ENCODE assay signal across 29 mouse cellular contexts in genomic region chr5:139368638-139369320, GRCm38 (mm10). TPM values are rescaled to one million over a fixed set of nuclear protein-coding genes. Genes with fewer than 3 reads are reported as not detected.
DNase-seq lines count a peak whose midpoint lies in the region; ATAC-seq and TF ChIP-seq lines count a peak whose summit lies in the region.
"Had no signal": no experiment of that assay in that cellular context is flagged by ENCODE, and none has a peak within 500 bp of the region (broad histone marks: within the 10 kb centered on the region; RNA-seq: fewer than 3 reads in every experiment).

No protein-coding gene starts in this region.

- ATAC-seq in kidney, postnatal 0 days (replicated peaks; ENCODE audit: low FRiP score, low read depth) = 0 out of 2 replicates have a peak, but pooled peaks have one; percentile 21
- no peak for ATAC-seq in liver, embryonic 13.5 days (ENCODE audit: low read depth)
- ATAC-seq: CD4-positive, CD25-positive, alpha-beta regulatory T cell, adult 4 months; hindbrain, embryonic 16.5 days; intestine, postnatal 0 days; midbrain, embryonic 16.5 days; Patski had no signal

- H3K4me2 ChIP-seq in kidney, postnatal 0 days (ENCODE audit: low read length) = no peak overlapping the region
- H3K4me2 ChIP-seq in liver, embryonic 13.5 days = no peak overlapping the region
- H3K4me2 ChIP-seq: heart, embryonic 15.5 days had no signal

- no peaks in the 10 kb centered on the region for H3K27me3 ChIP-seq in kidney, postnatal 0 days (ENCODE audit: insufficient read depth, low read length)
- H3K27me3 ChIP-seq in liver, embryonic 13.5 days = no peaks in the 10 kb centered on the region
- H3K27me3 ChIP-seq: heart, embryonic 15.5 days; Patski had no signal

- no peak overlapping the region for H3K4me3 ChIP-seq in gastrocnemius, adult 2 months
- no peak overlapping the region for H3K4me3 ChIP-seq in kidney, postnatal 0 days (replicated peaks; ENCODE audit: low read depth, low read length)
- H3K4me3 ChIP-seq in liver, embryonic 13.5 days (replicated peaks) = no peak overlapping the region
- H3K4me3 ChIP-seq: forebrain, embryonic 10.5 days; heart, embryonic 15.5 days; limb, embryonic 10.5 days had no signal

- peaks cover 31% of the 10 kb centered on the region for H3K4me1 ChIP-seq in kidney, postnatal 0 days (replicated peaks; ENCODE audit: insufficient read depth, low read length)
- H3K4me1 ChIP-seq in liver, embryonic 13.5 days (replicated peaks) = peaks cover 92% of the 10 kb centered on the region

- peak; percentile 26 for DNase-seq in gastrocnemius, adult 2 months
- no peak for DNase-seq in gastrocnemius, adult 18-20 months (ENCODE audit: low spot score)
- peak; percentile 74 for DNase-seq in kidney, adult 18-20 months
- DNase-seq in kidney, postnatal 0 days (ENCODE audit: low spot score) = no peak
- DNase-seq in liver, embryonic 13.5 days = no peak
- DNase-seq in adrenal gland, postnatal 25 days = no peak
- DNase-seq in heart, adult 9 months (ENCODE audit: low spot score in 2 of 2) = no peak
- no peak for DNase-seq in frontal cortex, postnatal 25 days (ENCODE audit: low spot score in 2 of 2)
- DNase-seq: adrenal gland, postnatal 10 days; cerebellum, adult 11 months; embryo, embryonic 11 days; gastrocnemius, postnatal 14 days; heart, adult 18-20 months; heart, postnatal 4 days; layer of hippocampus, adult 9-11 months; lung, adult 18-20 months; right cerebral cortex, adult 18-20 months; thymus, postnatal 25 days had no signal

- intact Hi-C loops in gastrocnemius, adult 2 months (cut with DNase I) = no loop called here

- H3K9me3 ChIP-seq in kidney, postnatal 0 days (replicated peaks; ENCODE audit: low read length) = no peaks in the 10 kb centered on the region
- no peaks in the 10 kb centered on the region for H3K9me3 ChIP-seq in liver, embryonic 13.5 days (replicated peaks)
- H3K9me3 ChIP-seq: forebrain, embryonic 10.5 days; heart, embryonic 15.5 days; limb, embryonic 10.5 days had no signal

- H3K36me3 ChIP-seq in kidney, postnatal 0 days (ENCODE audit: insufficient read depth, low read length) = no peaks in the 10 kb centered on the region
- peaks cover 1% of the 10 kb centered on the region; the same call in 1 of the 2 replicates for H3K36me3 ChIP-seq in liver, embryonic 13.5 days
- H3K36me3 ChIP-seq: heart, embryonic 15.5 days had no signal

- TF ChIP-seq CTCF in gastrocnemius, adult 2 months (IDR thresholded peaks at IDR 0.05) = no peak
- no peak for TF ChIP-seq CTCF in kidney, postnatal 0 days (IDR thresholded peaks at IDR 0.05; ENCODE audit: low read depth)

- H3K9ac ChIP-seq in kidney, postnatal 0 days (ENCODE audit: low read depth, low read length) = no peak overlapping the region
- no peak overlapping the region for H3K9ac ChIP-seq in liver, embryonic 13.5 days
- H3K9ac ChIP-seq: heart, embryonic 15.5 days had no signal

- peak overlapping the region; percentile 64 for H3K27ac ChIP-seq in gastrocnemius, adult 2 months
- H3K27ac ChIP-seq in kidney, postnatal 0 days = peak overlapping the region; percentile 71
- peak overlapping the region; percentile 66 for H3K27ac ChIP-seq in liver, embryonic 13.5 days
- H3K27ac ChIP-seq: forebrain, embryonic 10.5 days; heart, embryonic 15.5 days; limb, embryonic 10.5 days had no signal

- WGBS in kidney, postnatal 0 days = 66% methylated on average over 11 of the region's 11 CpGs
- 80% methylated on average over 11 of the region's 11 CpGs for WGBS in liver, embryonic 13.5 days (ENCODE audit: insufficient replicate concordance)

RNA-seq across cellular contexts. Expression of gene Gpr146, which starts 8.7 kb away (rescaled TPM):
- total RNA-seq in gastrocnemius, adult 2 months (2021) = 10 to 100 TPM; 26.5 to 41.2 TPM
- 10 to 100 TPM; 21.8 to 28.9 TPM for total RNA-seq in gastrocnemius, adult 18-20 months (2021)
- 7.6 and 7.8 TPM in 2 replicates for polyA plus RNA-seq in kidney, postnatal 0 days (2015; fragmentation: Nextera tagmentation; extraction: Ambion mirVana)
- polyA plus RNA-seq in liver, embryonic 13.5 days (2015; fragmentation: Nextera tagmentation; extraction: Ambion mirVana) = 18.8 and 20.2 TPM in 2 replicates
- total RNA-seq in adrenal gland, postnatal 25 days (2021) = 13.1 and 16.0 TPM in 2 replicates

RNA-seq across cellular contexts. Expression of gene Cyp2w1, which starts 16.4 kb away (rescaled TPM):
- total RNA-seq in gastrocnemius, adult 2 months (2021) = not detected
- not detected for total RNA-seq in gastrocnemius, adult 18-20 months (2021)
- not detected in 2 replicates for polyA plus RNA-seq in kidney, postnatal 0 days (2015; fragmentation: Nextera tagmentation; extraction: Ambion mirVana)
- not detected in 2 replicates for polyA plus RNA-seq in liver, embryonic 13.5 days (2015; fragmentation: Nextera tagmentation; extraction: Ambion mirVana)
- not detected in 2 replicates for total RNA-seq in adrenal gland, postnatal 25 days (2021)
- total RNA-seq: adrenal gland, postnatal 10 days; ES-E14; gastrocnemius, postnatal 14 days; heart, adult 18-20 months; heart, postnatal 4 days; left cerebral cortex, adult 8-10 months had no signal
- polyA plus RNA-seq: CD4-positive, CD25-positive, alpha-beta regulatory T cell, adult 4 months; forebrain, embryonic 10.5 days; heart, embryonic 15.5 days; hindbrain, embryonic 16.5 days; limb, embryonic 10.5 days; midbrain, embryonic 16.5 days; neural tube, embryonic 11.5 days; Patski had no signal

RNA-seq across cellular contexts. Expression of gene Cox19, which starts 17.6 kb away (rescaled TPM):
- 10 to 100 TPM; 48.7 to 69.6 TPM for total RNA-seq in gastrocnemius, adult 2 months (2021)
- 10 to 100 TPM; 55.0 to 68.4 TPM for total RNA-seq in gastrocnemius, adult 18-20 months (2021)
- 116 TPM in 2 replicates for polyA plus RNA-seq in kidney, postnatal 0 days (2015; fragmentation: Nextera tagmentation; extraction: Ambion mirVana)
- 68.5 and 72.3 TPM in 2 replicates for polyA plus RNA-seq in liver, embryonic 13.5 days (2015; fragmentation: Nextera tagmentation; extraction: Ambion mirVana)
- 61.7 and 66.5 TPM in 2 replicates for total RNA-seq in adrenal gland, postnatal 25 days (2021)

RNA-seq across cellular contexts. Expression of gene C130050O18Rik, which starts 36.3 kb away (rescaled TPM):
- total RNA-seq in gastrocnemius, adult 2 months (2021) = under 1 TPM; 0.15 to 0.33 TPM
- total RNA-seq in gastrocnemius, adult 18-20 months (2021) = under 1 TPM; 0.12 to 0.21 TPM
- polyA plus RNA-seq in kidney, postnatal 0 days (2015; fragmentation: Nextera tagmentation; extraction: Ambion mirVana) = 1.2 and 1.5 TPM in 2 replicates
- polyA plus RNA-seq in liver, embryonic 13.5 days (2015; fragmentation: Nextera tagmentation; extraction: Ambion mirVana) = 0.89 and 1.1 TPM in 2 replicates
- total RNA-seq in adrenal gland, postnatal 25 days (2021) = 0.49 and 0.57 TPM in 2 replicates
- polyA plus RNA-seq: CD4-positive, CD25-positive, alpha-beta regulatory T cell, adult 4 months had no signal

RNA-seq across cellular contexts. Expression of gene Adap1, which starts 43.4 kb away (rescaled TPM):
- total RNA-seq in gastrocnemius, adult 2 months (2021) = 1 to 10 TPM in 1 of 2 experiments, under 1 TPM in 1; 0.89 to 1.0 TPM
- total RNA-seq in gastrocnemius, adult 18-20 months (2021) = 1 to 10 TPM in 1 of 2 experiments, under 1 TPM in 1; 0.66 to 1.4 TPM
- 6.5 and 6.9 TPM in 2 replicates for polyA plus RNA-seq in kidney, postnatal 0 days (2015; fragmentation: Nextera tagmentation; extraction: Ambion mirVana)
- polyA plus RNA-seq in liver, embryonic 13.5 days (2015; fragmentation: Nextera tagmentation; extraction: Ambion mirVana) = 2.6 and 3.3 TPM in 2 replicates
- 2.4 and 4.3 TPM in 2 replicates for total RNA-seq in adrenal gland, postnatal 25 days (2021)

Comparison
In these comparisons a context has a peak if more than half of its experiments do, and no peak if none do; other contexts are left out.
1. DNase-seq: peak in gastrocnemius, adult 2 months (single experiment) and kidney, adult 18-20 months (single experiment); none in gastrocnemius, adult 18-20 months (single experiment), kidney, postnatal 0 days (single experiment), liver, embryonic 13.5 days (single experiment), adrenal gland, postnatal 25 days (single experiment), heart, adult 9 months (0 of 2) and frontal cortex, postnatal 25 days (0 of 2).
2. Peak in every context shown above with its lines, with median percentiles within 50 percentile points of each other: H3K27ac ChIP-seq.